Mouse (Mus musculus) ovary, postnatal 10 days (tissue): ENCODE data around the gene Cdk17.

Source experiments
- DNase-seq: peaks from one replicate; pipeline ENCODE4 v3.0.0; 2022; ENCODE audit warnings: low spot score

The Cdk17 gene

GRCm38 (mm10) chr10:93288336-93288735, 127.7 kb downstream of the Cdk17 start:
- no peak for DNase-seq

GRCm38 (mm10) chr10:93289404-93289803, 128.7 kb downstream of the Cdk17 start:
- DNase-seq = no peak

DNA sequence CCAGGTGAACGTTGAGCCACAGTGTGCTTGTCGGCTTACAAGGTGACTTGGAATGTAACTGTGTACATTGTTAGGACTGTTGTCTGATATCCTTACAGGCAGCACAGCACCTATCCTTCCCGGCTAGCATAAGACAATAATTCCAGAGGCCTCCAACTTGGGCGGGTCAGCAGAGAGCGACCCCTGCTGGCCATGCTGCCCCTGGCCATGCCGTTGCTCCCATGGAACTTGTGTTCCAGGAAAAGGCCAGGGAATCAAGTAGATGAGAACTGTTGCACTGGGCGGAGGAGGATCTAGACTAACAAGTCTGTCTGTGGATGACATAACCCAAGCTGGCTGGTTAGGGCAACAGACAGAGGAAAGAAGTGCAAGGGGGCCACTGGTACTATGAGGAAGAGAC, 130.7 kb downstream of the Cdk17 start:
- DNase-seq = no peak

DNA sequence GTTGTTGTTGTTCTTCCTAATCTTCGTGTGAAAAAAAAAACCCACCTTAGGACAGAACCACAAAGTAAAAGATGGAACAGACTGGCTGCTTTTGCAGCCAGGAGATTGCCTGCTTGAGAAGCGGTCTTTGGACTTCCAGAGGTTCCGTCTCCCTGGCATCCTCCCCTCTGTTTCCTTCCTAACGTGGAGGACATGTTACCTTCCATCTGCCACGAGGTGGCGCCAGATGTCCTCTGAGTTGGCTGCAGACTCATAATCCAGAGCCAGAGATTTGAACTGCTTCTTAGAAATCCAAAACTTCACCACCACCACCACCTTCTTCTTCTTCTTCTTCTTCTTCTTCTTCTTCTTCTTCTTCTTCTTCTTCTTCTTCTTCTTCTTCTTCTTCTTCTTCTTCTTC, 131.2 kb downstream of the Cdk17 start:
- peak; percentile 50 for DNase-seq

DNA sequence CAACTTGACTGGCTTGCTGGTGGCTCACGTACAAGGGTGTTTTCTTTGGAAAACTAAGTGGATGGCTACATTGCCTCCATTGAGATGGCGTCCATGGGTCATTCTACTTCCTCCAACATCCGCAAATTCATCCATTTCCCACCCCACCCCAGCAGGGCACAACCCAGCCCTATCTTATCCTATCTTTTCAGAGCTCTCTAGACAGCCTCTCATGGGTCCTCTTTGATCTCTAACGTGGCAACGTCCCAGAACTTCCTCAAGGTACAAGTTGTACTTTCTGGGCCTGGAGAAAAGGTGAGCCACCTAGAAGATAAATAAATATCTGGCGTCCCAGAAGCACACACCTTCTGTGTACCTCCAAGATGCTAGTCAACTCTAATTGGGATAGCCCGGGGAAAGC, 132.9 kb downstream of the Cdk17 start:
- no peak for DNase-seq

DNA sequence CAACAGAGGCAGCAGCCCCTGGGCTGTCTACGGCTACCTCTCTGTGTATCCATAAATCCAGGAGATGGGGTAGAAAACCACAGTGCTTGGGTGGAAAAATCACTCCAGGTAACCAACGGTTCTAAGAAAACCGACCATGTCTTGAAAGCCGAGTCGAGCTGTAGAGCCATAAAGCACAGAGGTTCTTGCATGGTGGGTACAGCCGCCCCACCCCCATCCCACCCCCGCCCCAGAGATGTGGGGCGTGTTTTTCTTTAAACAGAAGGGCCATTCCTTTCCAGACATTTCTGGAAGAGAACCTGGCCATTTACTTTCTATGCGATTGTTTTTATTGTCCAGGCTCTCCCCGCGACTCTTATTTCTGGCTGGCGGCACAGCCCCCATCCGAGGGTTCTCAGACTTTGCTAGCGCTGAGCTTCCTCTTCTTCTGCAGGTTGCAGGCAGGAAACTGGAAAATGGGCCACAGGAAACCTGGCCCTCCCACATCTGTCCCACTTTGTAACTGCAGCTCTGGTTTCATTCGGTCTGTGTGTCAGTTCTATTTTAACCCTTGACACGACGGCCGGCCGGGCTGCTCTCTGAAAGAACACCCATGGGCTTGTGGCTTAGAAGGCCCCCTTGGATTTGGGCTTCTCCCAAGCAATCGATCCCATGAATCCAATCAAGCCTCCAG, 134.0 kb downstream of the Cdk17 start:
- no peak for DNase-seq

DNA sequence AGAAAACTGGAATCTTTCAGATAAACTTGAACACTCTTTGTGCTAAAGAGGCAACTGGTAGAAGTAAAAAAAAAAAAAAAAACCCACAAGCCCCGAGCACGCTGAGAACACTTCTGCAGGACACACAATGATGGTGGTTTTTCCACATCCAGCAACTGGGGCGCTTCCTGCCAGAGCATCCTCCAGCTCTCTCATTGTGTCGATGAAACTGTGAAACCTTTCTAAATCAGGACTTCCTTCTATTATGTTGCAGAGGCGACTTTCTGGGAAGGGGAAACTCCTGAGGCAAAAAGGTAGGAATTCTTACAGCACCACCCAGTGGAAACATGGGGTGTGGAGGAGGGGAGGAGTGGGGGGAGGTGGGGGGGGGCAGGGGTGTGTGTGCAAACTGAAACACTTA, 137.1 kb downstream of the Cdk17 start:
- DNase-seq = no peak

- no peak for DNase-seq
These were observed 137.5 kb downstream of the Cdk17 start for GRCm38 (mm10) chr10:93298208-93298607.

DNA sequence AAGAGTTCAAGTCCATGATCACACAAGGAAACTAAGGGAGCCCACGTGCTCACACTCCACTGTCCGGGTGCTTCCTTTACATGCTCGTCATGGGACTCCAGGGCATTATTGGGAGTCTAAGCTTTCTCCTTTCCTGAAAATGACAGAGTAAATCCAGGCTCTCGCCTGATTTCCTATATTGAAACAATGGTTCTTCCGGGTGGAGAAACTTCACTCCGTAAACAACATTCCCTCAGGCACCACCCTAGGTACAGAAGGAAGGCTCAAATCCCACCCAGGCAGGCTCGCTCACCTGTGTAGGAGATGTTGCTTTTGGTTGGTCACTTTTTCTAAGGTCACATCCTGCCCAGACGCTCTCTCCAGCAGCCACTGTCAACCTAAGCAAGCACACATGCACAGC, 141.2 kb downstream of the Cdk17 start:
- no peak for DNase-seq

GRCm38 (mm10) chr10:93303231-93303630, 142.6 kb downstream of the Cdk17 start:
- DNase-seq = no peak

DNA sequence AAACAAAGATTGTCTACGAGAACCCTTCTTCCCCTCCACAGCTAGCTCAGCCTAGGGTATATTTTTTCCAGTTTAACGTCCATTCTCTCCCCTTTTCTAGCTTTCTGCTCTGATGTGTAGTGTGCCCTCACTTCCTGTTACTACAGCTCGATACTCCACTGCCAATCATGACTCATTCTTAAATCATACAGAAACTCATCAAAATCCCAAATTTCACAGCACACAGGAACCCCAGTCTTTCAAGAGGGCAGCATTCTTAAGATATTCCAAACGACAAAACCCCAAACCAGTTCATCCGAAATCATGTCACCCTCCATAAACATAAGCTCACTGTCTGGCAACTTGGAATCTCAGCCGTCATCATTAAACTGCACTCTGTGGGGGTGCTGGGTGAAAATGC, 145.3 kb downstream of the Cdk17 start:
- no peak for DNase-seq

DNA sequence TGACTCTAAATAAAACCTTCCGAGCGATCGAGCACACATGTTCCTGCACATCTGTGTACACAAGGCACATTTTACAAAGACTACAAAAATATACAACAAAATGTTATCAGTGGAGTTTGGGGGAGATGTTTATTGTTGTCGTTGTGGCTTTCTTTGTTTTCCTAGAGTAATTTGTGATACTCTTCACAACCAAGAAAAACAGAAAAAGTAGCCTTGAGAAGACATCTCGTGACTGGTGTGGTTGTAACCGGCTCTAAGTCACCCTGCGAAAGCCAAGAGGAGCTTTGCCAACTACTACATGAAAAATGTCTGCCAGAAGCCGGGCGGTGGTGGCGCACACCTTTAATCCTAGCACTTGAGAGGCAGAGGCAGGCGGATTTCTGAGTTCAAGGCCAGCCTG, 145.7 kb downstream of the Cdk17 start:
- DNase-seq = no peak

- DNase-seq = no peak
These were observed 148.7 kb downstream of the Cdk17 start for GRCm38 (mm10) chr10:93309131-93309933.

- peak; percentile 28 for DNase-seq
These were observed 149.4 kb downstream of the Cdk17 start for GRCm38 (mm10) chr10:93309934-93310621.

DNA sequence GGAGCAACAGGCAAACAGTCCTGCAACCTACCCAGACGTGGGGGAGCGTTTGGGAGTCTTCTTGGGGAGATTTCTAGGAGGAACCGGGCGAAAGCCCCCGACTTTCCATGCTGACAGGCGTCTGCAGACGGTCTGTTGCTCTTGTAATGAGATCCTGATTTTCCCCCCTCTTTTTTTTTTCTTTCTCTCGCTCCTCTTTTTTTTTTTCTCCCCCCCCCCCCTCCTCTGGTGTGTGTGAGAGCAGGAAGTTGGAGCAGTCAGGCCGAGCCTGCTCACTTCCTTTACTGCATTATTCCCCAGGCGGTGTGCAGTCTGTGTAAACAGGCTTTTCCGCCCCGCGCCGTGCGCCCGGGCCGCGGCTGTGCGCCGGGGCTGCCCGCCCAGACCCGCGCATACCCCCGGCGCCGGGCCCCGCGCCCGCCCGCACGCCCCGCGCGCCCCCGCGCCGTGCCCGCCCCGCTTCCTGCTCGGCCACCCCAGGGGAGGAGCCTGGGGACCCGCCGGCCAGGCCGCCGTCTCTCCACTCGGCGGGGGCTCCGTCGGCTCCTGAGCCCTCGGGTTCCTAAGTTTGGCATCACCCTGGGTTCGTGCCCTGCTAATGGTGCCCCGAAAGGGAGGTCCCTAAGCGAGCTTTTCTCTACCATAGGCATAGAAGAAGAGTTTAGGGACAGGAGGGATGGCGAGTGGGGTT, 150.2 kb downstream of the Cdk17 start, which contains the start of gene Elk3:
Gene Elk3, minus strand, starts transcription at position 415 of the 691 bp plus-strand sequence.
- peak; percentile 12 for DNase-seq

GRCm38 (mm10) chr10:93311576-93311975, 150.9 kb downstream of the Cdk17 start:
- no peak for DNase-seq
